Mouse (Mus musculus): ENCODE results near the gene Ctbp2. TPM values are rescaled to one million over a fixed set of nuclear protein-coding genes. Genes with fewer than 3 reads are reported as not detected.
"Not testable (repeated sequence)": the region's sequence is repeated elsewhere in the genome, so short reads cannot be mapped to it uniquely, and the experiment has no call there.

Gene Ctbp2
- polyA plus RNA-seq, 1 experiment = 0.89 TPM

- Histone ChIP-seq H3K4me1 (ENCODE audit: control insufficient read depth) (peaks cover 4% of the 10 kb centered on the region), H3K36me3 (ENCODE audit: control insufficient read depth) (no peaks in the 10 kb centered on the region), H3K4me3 (replicated peaks) (no peak overlapping the region), H3K27me3 (ENCODE audit: control insufficient read depth) (no peaks in the 10 kb centered on the region), H3K9me3 (ENCODE audit: control insufficient read depth, low read length) (no peaks in the 10 kb centered on the region)
- no peak for TF ChIP-seq TAL1 (IDR thresholded peaks at IDR 0.05; ENCODE audit: low read length)
- no peak for TF ChIP-seq GATA1 (IDR thresholded peaks at IDR 0.05; ENCODE audit: low read length)
Measured at GRCm38 (mm10) chr7:133109442-133109841, 14.7 kb downstream of the Ctbp2 start.

GRCm38 (mm10) chr7:133108695-133109094 lies 15.5 kb downstream of the Ctbp2 start:
- TF ChIP-seq TAL1 (IDR thresholded peaks at IDR 0.05; ENCODE audit: low read length) = no peak
- no peak for TF ChIP-seq GATA1 (IDR thresholded peaks at IDR 0.05; ENCODE audit: low read length)
- Histone ChIP-seq H3K4me1 (ENCODE audit: control insufficient read depth) (no peaks in the 10 kb centered on the region; the same call in 1 of the 2 replicates), H3K9me3 (ENCODE audit: control insufficient read depth, low read length) (no peaks in the 10 kb centered on the region), H3K36me3 (ENCODE audit: control insufficient read depth) (no peaks in the 10 kb centered on the region), H3K4me3 (replicated peaks) (no peak overlapping the region), H3K27me3 (ENCODE audit: control insufficient read depth) (no peaks in the 10 kb centered on the region)

GRCm38 (mm10) chr7:133102578-133102977 lies 21.6 kb downstream of the Ctbp2 start:
- H3K36me3 ChIP-seq (ENCODE audit: control insufficient read depth) = no peaks in the 10 kb centered on the region
- no peaks in the 10 kb centered on the region for H3K9me3 ChIP-seq (ENCODE audit: control insufficient read depth, low read length)
- no peak for TF ChIP-seq TAL1 (IDR thresholded peaks at IDR 0.05; ENCODE audit: low read length)
- TF ChIP-seq GATA1 (IDR thresholded peaks at IDR 0.05; ENCODE audit: low read length) = no peak
- H3K27me3 ChIP-seq (ENCODE audit: control insufficient read depth) = no peaks in the 10 kb centered on the region
- H3K4me3 ChIP-seq (replicated peaks) = no peak overlapping the region
- no peaks in the 10 kb centered on the region for H3K4me1 ChIP-seq (ENCODE audit: control insufficient read depth)

GRCm38 (mm10) chr7:133101070-133101469 lies 23.1 kb downstream of the Ctbp2 start:
- Histone ChIP-seq H3K4me1 (ENCODE audit: control insufficient read depth) (no peaks in the 10 kb centered on the region), H3K4me3 (replicated peaks) (no peak overlapping the region), H3K9me3 (ENCODE audit: control insufficient read depth, low read length) (no peaks in the 10 kb centered on the region), H3K27me3 (ENCODE audit: control insufficient read depth) (no peaks in the 10 kb centered on the region), H3K36me3 (ENCODE audit: control insufficient read depth) (no peaks in the 10 kb centered on the region)
- TF ChIP-seq GATA1 (IDR thresholded peaks at IDR 0.05; ENCODE audit: low read length) (no peak), TAL1 (IDR thresholded peaks at IDR 0.05; ENCODE audit: low read length) (no peak)

- TF ChIP-seq TAL1 (IDR thresholded peaks at IDR 0.05; ENCODE audit: low read length) (no peak), GATA1 (IDR thresholded peaks at IDR 0.05; ENCODE audit: low read length) (no peak)
- Histone ChIP-seq H3K27me3 (ENCODE audit: control insufficient read depth) (no peaks in the 10 kb centered on the region), H3K4me1 (ENCODE audit: control insufficient read depth) (no peaks in the 10 kb centered on the region), H3K36me3 (ENCODE audit: control insufficient read depth) (no peaks in the 10 kb centered on the region), H3K4me3 (replicated peaks) (no peak overlapping the region), H3K9me3 (ENCODE audit: control insufficient read depth, low read length) (no peaks in the 10 kb centered on the region)
Measured at GRCm38 (mm10) chr7:133100178-133100577, 24.0 kb downstream of the Ctbp2 start.

- H3K4me1 ChIP-seq (ENCODE audit: control insufficient read depth) = no peaks in the 10 kb centered on the region
- TF ChIP-seq GATA1 (IDR thresholded peaks at IDR 0.05; ENCODE audit: low read length) = no peak
- TF ChIP-seq TAL1 (IDR thresholded peaks at IDR 0.05; ENCODE audit: low read length) = no peak
- H3K36me3 ChIP-seq (ENCODE audit: control insufficient read depth) = no peaks in the 10 kb centered on the region
- no peaks in the 10 kb centered on the region for H3K27me3 ChIP-seq (ENCODE audit: control insufficient read depth)
- H3K9me3 ChIP-seq (ENCODE audit: control insufficient read depth, low read length) = no peaks in the 10 kb centered on the region
- H3K4me3 ChIP-seq (replicated peaks) = no peak overlapping the region
Measured at GRCm38 (mm10) chr7:133099266-133099665, 24.9 kb downstream of the Ctbp2 start.

- Histone ChIP-seq H3K27me3 (ENCODE audit: control insufficient read depth) (no peaks in the 10 kb centered on the region), H3K4me3 (replicated peaks) (no peak overlapping the region), H3K4me1 (ENCODE audit: control insufficient read depth) (no peaks in the 10 kb centered on the region), H3K9me3 (ENCODE audit: control insufficient read depth, low read length) (no peaks in the 10 kb centered on the region), H3K36me3 (ENCODE audit: control insufficient read depth) (no peaks in the 10 kb centered on the region)
- TF ChIP-seq TAL1 (IDR thresholded peaks at IDR 0.05; ENCODE audit: low read length) (no peak), GATA1 (IDR thresholded peaks at IDR 0.05; ENCODE audit: low read length) (no peak)
Measured at GRCm38 (mm10) chr7:133098118-133098793, 25.9 kb downstream of the Ctbp2 start.

GRCm38 (mm10) chr7:133095610-133096009 lies 28.5 kb downstream of the Ctbp2 start:
- H3K4me1 ChIP-seq (ENCODE audit: control insufficient read depth); H3K27me3 ChIP-seq (ENCODE audit: control insufficient read depth); H3K4me3 ChIP-seq (replicated peaks); H3K36me3 ChIP-seq (ENCODE audit: control insufficient read depth); H3K9me3 ChIP-seq (ENCODE audit: control insufficient read depth, low read length): not testable (repeated sequence)

- Histone ChIP-seq H3K4me1 (ENCODE audit: control insufficient read depth) (peaks cover 2% of the 10 kb centered on the region), H3K4me3 (replicated peaks) (no peak overlapping the region), H3K9me3 (ENCODE audit: control insufficient read depth, low read length) (no peaks in the 10 kb centered on the region), H3K27me3 (ENCODE audit: control insufficient read depth) (no peaks in the 10 kb centered on the region), H3K36me3 (ENCODE audit: control insufficient read depth) (no peaks in the 10 kb centered on the region)
- TF ChIP-seq GATA1 (IDR thresholded peaks at IDR 0.05; ENCODE audit: low read length) (no peak), TAL1 (IDR thresholded peaks at IDR 0.05; ENCODE audit: low read length) (no peak)
Measured at GRCm38 (mm10) chr7:133094711-133095495, 29.3 kb downstream of the Ctbp2 start.

Measured in erythroblast, embryonic 14.5 days (primary cell).